Mouse (Mus musculus) large intestine, adult 2 months (tissue): ENCODE data around the gene Dr1. TPM values are rescaled to one million over a fixed set of nuclear protein-coding genes. Genes with fewer than 3 reads are reported as not detected.

Experiments used
- polyA plus RNA-seq: library from polyadenylated mRNA; depleted of rRNA; stranded (reverse); fragments of >200 nt; gene quantifications from 2 replicates; pipeline ENCODE4 v1.2.3, GENCODE M21; 2012; rRNA removed

Dr1 gene
- polyA plus RNA-seq, 1 experiment, result 7.9 TPM

Other genes with a start within 250 kb of the Dr1 start
- gene Mtf2, start 203.2 kb upstream of the Dr1 start, polyA plus RNA-seq, result 5.0 and 12.4 TPM in 2 replicates
- gene Tmed5, start 136.3 kb upstream of the Dr1 start, polyA plus RNA-seq, result 23.3 and 44.5 TPM in 2 replicates
- gene Ccdc18, start 136.0 kb upstream of the Dr1 start, polyA plus RNA-seq, result 0.06 and 0.11 TPM in 2 replicates
- gene Pigg, start 43.7 kb downstream of the Dr1 start, polyA plus RNA-seq, result 6.0 and 9.3 TPM in 2 replicates
- gene Gm42517, start 99.0 kb downstream of the Dr1 start, polyA plus RNA-seq, result 0.61 and 0.70 TPM in 2 replicates
- 0.03 TPM in 1 of 2 replicates, not detected in the other for gene Pde6b, start 119.5 kb downstream of the Dr1 start, polyA plus RNA-seq
- gene Atp5k, start 165.6 kb downstream of the Dr1 start, polyA plus RNA-seq, result 103 and 114 TPM in 2 replicates
- gene Mfsd7a, start 180.0 kb downstream of the Dr1 start, polyA plus RNA-seq, result 10.5 and 14.6 TPM in 2 replicates
- 10.4 and 12.1 TPM in 2 replicates for gene Pcgf3, start 192.3 kb downstream of the Dr1 start, polyA plus RNA-seq